Mouse (Mus musculus) ES-E14 (cell line): ENCODE measurements at regions not wholly inside any gene's neighbourhood (a gene's known extent, or its start where the extent isn't known, plus 50 kb on each side); places are given as distances from the start of the nearest gene placed in this dataset.

Source experiments
- DNase-seq: peaks from one replicate; pipeline ENCODE4 v3.0.0-alpha.2; 2013; ENCODE audit warnings: low read depth, low spot score
- H3K27ac ChIP-seq: 2 replicates; pipeline ENCODE4 v1.5.1; 2012; ENCODE audit warnings: low read depth, mild to moderate bottlenecking, low read length, moderate library complexity, mixed read lengths; ENCODE audit not compliant: poor library complexity, insufficient read depth, severe bottlenecking
- H3K36me3 ChIP-seq: 2 replicates; pipeline ENCODE4 v1.6.1; 2012; ENCODE audit warnings: mild to moderate bottlenecking, low read length, moderate library complexity, mixed read lengths; ENCODE audit not compliant: control insufficient read depth, poor library complexity, insufficient read depth, severe bottlenecking
- H3K4me1 ChIP-seq, 2 experiments: fragments of 150-350 bp in 1 of 2; sonication (generic) in 1 of 2; 2 replicates each; pipeline ENCODE4 v1.6.1; 2012; ENCODE audit warnings: low read length in 2 of 2, mild to moderate bottlenecking in 1 of 2, mixed read lengths in 1 of 2; ENCODE audit not compliant: control insufficient read depth in 2 of 2, insufficient read depth in 2 of 2, poor library complexity in 1 of 2
- H3K4me3 ChIP-seq, 2 experiments: fragments of 150-350 bp in 1 of 2; sonication (generic) in 1 of 2; 2 replicates each; pipeline ENCODE4 v1.5.1; 2012; ENCODE audit warnings: low read length in 2 of 2, low read depth in 1 of 2, mild to moderate bottlenecking in 1 of 2, mixed read lengths in 1 of 2; ENCODE audit not compliant: insufficient read depth in 1 of 2, poor library complexity in 1 of 2, severe bottlenecking in 1 of 2
- H3K9ac ChIP-seq: 2 replicates; pipeline ENCODE4 v1.6.1; 2012; ENCODE audit warnings: low read depth, mild to moderate bottlenecking, low read length, mixed read lengths; ENCODE audit not compliant: poor library complexity, insufficient read depth, severe bottlenecking
- H3K9me3 ChIP-seq: fragments of 150-350 bp; sonication (generic); 2 replicates; pipeline ENCODE4 v1.6.1; 2012; ENCODE audit warnings: low read depth, mild to moderate bottlenecking, low read length; ENCODE audit not compliant: control insufficient read depth, insufficient read depth
- CHD2 ChIP-seq: IDR thresholded peaks from 2 replicates; pipeline ENCODE4 v1.6.1; 2014; ENCODE audit warnings: mild to moderate bottlenecking, low read depth, low read length, inconsistent platforms
- HCFC1 ChIP-seq: IDR thresholded peaks from 2 replicates; pipeline ENCODE4 v1.6.1; 2012; ENCODE audit warnings: low read length, inconsistent platforms, borderline replicate concordance; ENCODE audit not compliant: insufficient read depth
- MAFK ChIP-seq: IDR thresholded peaks from 2 replicates; pipeline ENCODE4 v1.6.1; 2014; ENCODE audit warnings: mild to moderate bottlenecking, low read depth, low read length, inconsistent platforms; ENCODE audit not compliant: insufficient read depth
- ZC3H11A ChIP-seq: IDR thresholded peaks from 2 replicates; pipeline ENCODE4 v1.6.1; 2012; ENCODE audit warnings: low read depth, mild to moderate bottlenecking, inconsistent platforms, low read length, borderline replicate concordance
- ZNF384 ChIP-seq: IDR thresholded peaks from 2 replicates; pipeline ENCODE4 v1.6.1; 2012; ENCODE audit warnings: low read depth, low read length, inconsistent platforms
- in situ Hi-C, 2 experiments: fragments of 600-800 bp; cut with MboI; formaldehyde crosslinking; loops; one replicate each; pipeline ENCODE4 v1.15.1; 2025; ENCODE audit warnings: low sequenced_read_pairs in 2 of 2, inconsistent platforms in 1 of 2; ENCODE audit not compliant: unreplicated experiment in 2 of 2

GRCm38 (mm10) chr15:93710493-93711149 is 114.9 kb upstream of the Prickle1 start:
- Histone ChIP-seq H3K27ac (no peak overlapping the region), H3K9me3 (no peaks in the 10 kb centered on the region), H3K36me3 (no peaks in the 10 kb centered on the region), H3K9ac (no peak overlapping the region), H3K4me3 (no peak overlapping the region), H3K4me1 (peaks cover 0 to 2% of the 10 kb centered on the region in 2 experiments; a peak in 1 of 4 replicates)
- no peak for DNase-seq
- in situ Hi-C loops: no loop called here
- TF ChIP-seq MAFK: no peak
- TF ChIP-seq HCFC1: no peak
- TF ChIP-seq CHD2: no peak
- TF ChIP-seq ZC3H11A: no peak
- no peak for TF ChIP-seq ZNF384

DNA sequence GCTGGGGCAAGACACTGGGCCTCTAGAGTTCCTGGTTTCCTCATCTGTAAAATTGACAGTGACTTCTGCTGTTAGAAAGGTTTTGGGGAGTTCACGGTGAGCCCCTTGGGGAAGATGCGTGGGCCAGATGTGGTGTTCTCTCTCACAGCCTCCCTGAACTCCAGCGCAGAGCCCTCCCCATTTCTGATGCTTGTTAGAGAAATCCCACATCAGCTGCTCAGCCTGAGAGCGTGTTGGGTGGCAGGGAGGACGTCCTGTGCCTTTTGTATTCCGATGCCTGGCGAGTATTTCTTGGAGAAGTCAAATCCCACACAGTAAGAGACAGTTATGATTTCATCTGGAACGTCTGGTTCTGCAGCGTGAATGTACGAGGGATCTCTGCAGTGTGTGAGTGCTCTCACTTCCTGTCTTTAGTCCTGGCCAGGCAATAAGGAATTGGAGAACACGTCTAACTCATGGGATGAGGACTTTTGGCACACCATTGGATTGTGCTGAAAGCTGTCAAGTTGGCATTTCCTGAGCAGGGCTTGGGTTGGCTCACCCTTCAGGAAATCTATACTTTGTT is 110.8 kb upstream of the Prickle1 start:
- DNase-seq: no peak
- Histone ChIP-seq H3K36me3 (no peaks in the 10 kb centered on the region), H3K9me3 (no peaks in the 10 kb centered on the region), H3K4me1 (no peaks in the 10 kb centered on the region), H3K9ac (no peak overlapping the region), H3K27ac (no peak overlapping the region), H3K4me3 (no peak overlapping the region)
- no peak for TF ChIP-seq HCFC1
- TF ChIP-seq MAFK: no peak
- no peak for TF ChIP-seq CHD2
- TF ChIP-seq ZNF384: no peak
- TF ChIP-seq ZC3H11A: no peak
- in situ Hi-C loops: no loop called here

- in situ Hi-C loops: no loop called here
- H3K9me3 ChIP-seq: no peaks in the 10 kb centered on the region
- H3K9ac ChIP-seq: no peak overlapping the region
- H3K4me3 ChIP-seq: no peak overlapping the region
- TF ChIP-seq HCFC1: no peak
- no peak for TF ChIP-seq ZNF384
- no peak for TF ChIP-seq MAFK
- no peak for TF ChIP-seq ZC3H11A
- no peak for TF ChIP-seq CHD2
- no peak for DNase-seq
- no peaks in the 10 kb centered on the region for H3K4me1 ChIP-seq
- H3K27ac ChIP-seq: no peak overlapping the region
- no peaks in the 10 kb centered on the region for H3K36me3 ChIP-seq
Observed at GRCm38 (mm10) chr15:93705651-93706050, 110.0 kb upstream of the Prickle1 start.

DNA sequence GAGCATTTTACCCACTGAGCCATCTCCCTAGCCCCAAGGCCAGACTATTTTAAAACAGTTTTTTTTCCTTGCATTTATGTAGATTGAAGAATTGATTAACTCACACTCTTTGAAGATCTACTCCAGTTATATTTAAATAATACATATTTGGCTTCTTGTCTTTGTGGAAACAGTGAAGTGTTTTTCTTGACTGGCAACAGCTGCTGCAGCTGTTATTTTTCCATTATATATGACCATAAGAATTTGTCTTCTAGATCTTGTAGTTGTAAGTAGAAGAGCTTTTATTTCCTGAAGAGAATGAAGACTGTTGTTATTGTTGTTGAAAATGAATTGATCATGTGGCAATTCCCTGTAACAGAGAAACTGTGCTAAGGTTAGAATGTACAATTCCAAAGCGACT is 109.4 kb upstream of the Prickle1 start:
- H3K27ac ChIP-seq: no peak overlapping the region
- no peaks in the 10 kb centered on the region for H3K9me3 ChIP-seq
- in situ Hi-C loops: no loop called here
- H3K9ac ChIP-seq: no peak overlapping the region
- no peaks in the 10 kb centered on the region for H3K4me1 ChIP-seq
- no peak overlapping the region for H3K4me3 ChIP-seq
- no peak for TF ChIP-seq HCFC1
- TF ChIP-seq MAFK: no peak
- TF ChIP-seq CHD2: no peak
- no peak for TF ChIP-seq ZC3H11A
- TF ChIP-seq ZNF384: no peak
- DNase-seq: no peak
- H3K36me3 ChIP-seq: no peaks in the 10 kb centered on the region
